Mouse (Mus musculus): ENCODE measurements around the gene Tas2r140. TPM values are rescaled to one million over a fixed set of nuclear protein-coding genes. Genes with fewer than 3 reads are reported as not detected.

Gene Tas2r140
- polyA plus RNA-seq (2012; ENCODE audit: insufficient read depth, low replicate concordance), result not detected in 2 replicates

GRCm38 (mm10) chr6:133055716-133056115 is at the start of gene Tas2r140:
Gene Tas2r140, minus strand, starts transcription at chr6:133055816.
- Histone ChIP-seq H3K4me3 (replicated peaks) (no peak within 1 kb of the TSS), H3K4me1 (no peaks in the 10 kb centered on the region), H3K36me3 (replicated peaks; ENCODE audit: low read length) (no peaks in the 10 kb centered on the region), H3K9me3 (no peaks in the 10 kb centered on the region), H3K27me3 (replicated peaks) (no peaks in the 10 kb centered on the region)
- TF ChIP-seq FLI1 (IDR thresholded peaks at IDR 0.05; ENCODE audit: low read length), result no peak
- TF ChIP-seq GATA1 (IDR thresholded peaks at IDR 0.05; ENCODE audit: borderline replicate concordance, low read length), result no peak

DNA sequence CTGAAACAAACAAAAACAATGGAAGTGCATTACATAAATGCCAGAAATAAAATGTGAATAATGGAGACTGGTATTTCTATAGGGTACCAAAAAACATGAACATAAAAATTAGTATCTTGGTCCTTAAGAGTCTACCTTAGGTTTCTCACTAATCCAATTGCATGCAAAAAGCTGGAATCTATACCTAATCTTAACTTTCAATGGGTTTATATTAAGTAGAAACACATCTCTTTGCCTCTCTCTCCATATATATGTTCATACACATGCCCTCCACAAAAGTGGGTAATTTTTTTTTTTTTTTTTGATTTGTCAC is 48.9 kb upstream of the Tas2r140 start, which contains the start of gene Smim10l1:
TSS of gene Smim10l1 (plus strand) at position 301 of the 313 bp plus-strand sequence.
- Histone ChIP-seq H3K36me3 (replicated peaks; ENCODE audit: low read length) (peaks cover 7% of the 10 kb centered on the region), H3K27me3 (replicated peaks) (no peaks in the 10 kb centered on the region), H3K9me3 (no peaks in the 10 kb centered on the region), H3K4me3 (replicated peaks) (peak within 1 kb of the TSS; percentile 99), H3K4me1 (peaks cover 16% of the 10 kb centered on the region)
- TF ChIP-seq FLI1 (IDR thresholded peaks at IDR 0.05; ENCODE audit: low read length) (no peak), GATA1 (IDR thresholded peaks at IDR 0.05; ENCODE audit: borderline replicate concordance, low read length) (no peak)

DNA sequence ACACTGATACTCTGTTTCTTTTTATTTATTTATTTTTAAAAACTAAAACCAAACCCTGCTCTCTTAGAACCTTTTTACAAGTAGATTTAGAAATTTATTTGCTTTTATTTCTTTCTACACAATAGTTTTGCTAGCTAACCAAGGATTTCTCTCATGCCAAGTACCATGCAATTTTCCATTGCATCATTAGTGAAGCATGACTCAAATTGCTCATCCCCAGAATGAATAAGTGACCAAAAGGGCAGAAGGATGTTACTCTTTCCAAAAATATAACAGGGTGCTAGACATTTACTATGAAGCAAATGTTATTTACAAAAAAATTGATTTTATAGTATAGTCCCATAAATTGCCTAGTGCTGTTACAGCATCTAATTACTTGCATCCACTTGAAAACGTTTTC is 46.8 kb upstream of the Tas2r140 start:
- no peak overlapping the region for H3K4me3 ChIP-seq (replicated peaks)
- H3K27me3 ChIP-seq (replicated peaks), result no peaks in the 10 kb centered on the region
- H3K9me3 ChIP-seq, result no peaks in the 10 kb centered on the region
- peaks cover 16% of the 10 kb centered on the region for H3K4me1 ChIP-seq
- H3K36me3 ChIP-seq (replicated peaks; ENCODE audit: low read length), result no peaks in the 10 kb centered on the region
- TF ChIP-seq GATA1 (IDR thresholded peaks at IDR 0.05; ENCODE audit: borderline replicate concordance, low read length), result no peak
- no peak for TF ChIP-seq FLI1 (IDR thresholded peaks at IDR 0.05; ENCODE audit: low read length)

DNA sequence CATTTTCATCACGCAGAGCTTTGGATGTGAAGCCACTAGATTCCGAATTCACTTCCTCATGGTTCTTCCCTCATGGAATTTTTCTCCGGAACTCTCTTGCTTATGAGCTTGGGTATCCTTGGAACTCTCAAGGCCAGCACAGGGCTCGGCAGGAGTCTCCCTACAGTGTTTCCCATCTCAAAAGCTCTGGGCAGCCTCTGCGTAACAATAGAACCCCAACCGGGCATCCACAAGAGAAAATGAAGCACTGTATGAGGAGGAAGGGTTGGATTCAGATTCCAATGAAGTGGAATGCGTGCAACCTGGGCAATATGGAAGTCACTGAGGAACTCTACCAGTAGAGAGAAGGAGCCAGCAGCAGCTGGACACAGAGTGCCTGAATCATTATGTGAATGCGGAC is 36.6 kb upstream of the Tas2r140 start:
- Histone ChIP-seq H3K4me1 (no peaks in the 10 kb centered on the region), H3K27me3 (replicated peaks) (no peaks in the 10 kb centered on the region), H3K36me3 (replicated peaks; ENCODE audit: low read length) (no peaks in the 10 kb centered on the region), H3K4me3 (replicated peaks) (no peak overlapping the region), H3K9me3 (peaks cover 9% of the 10 kb centered on the region)
- TF ChIP-seq GATA1 (IDR thresholded peaks at IDR 0.05; ENCODE audit: borderline replicate concordance, low read length), result no peak

- TF ChIP-seq GATA1 (IDR thresholded peaks at IDR 0.05; ENCODE audit: borderline replicate concordance, low read length), result no peak
- TF ChIP-seq FLI1 (IDR thresholded peaks at IDR 0.05; ENCODE audit: low read length), result no peak
- Histone ChIP-seq H3K27me3 (replicated peaks) (no peaks in the 10 kb centered on the region), H3K36me3 (replicated peaks; ENCODE audit: low read length) (no peaks in the 10 kb centered on the region), H3K4me1 (no peaks in the 10 kb centered on the region), H3K9me3 (0 out of 2 replicates have a peak, but pooled peaks cover 3% of the 10 kb centered on the region), H3K4me3 (replicated peaks) (no peak within 1 kb of the TSS)
Observed at GRCm38 (mm10) chr6:133037001-133037400, 18.6 kb downstream of the Tas2r140 start, which contains the start of gene Tas2r103. Gene Tas2r103, minus strand, starts transcription at chr6:133037101.

Other genes starting within 250 kb of the Tas2r140 start
- gene Tas2r123, start 208.7 kb downstream of the Tas2r140 start, polyA plus RNA-seq (2012; ENCODE audit: insufficient read depth, low replicate concordance), result not detected in 2 replicates
- gene Tas2r116, start 200.4 kb downstream of the Tas2r140 start, polyA plus RNA-seq (2012; ENCODE audit: insufficient read depth, low replicate concordance), result not detected in 2 replicates
- not detected in 2 replicates for gene Tas2r110, start 187.8 kb downstream of the Tas2r140 start, polyA plus RNA-seq (2012; ENCODE audit: insufficient read depth, low replicate concordance)
- not detected in 2 replicates for gene Tas2r113, start 162.8 kb downstream of the Tas2r140 start, polyA plus RNA-seq (2012; ENCODE audit: insufficient read depth, low replicate concordance)
- not detected in 2 replicates for gene Tas2r125, start 146.2 kb downstream of the Tas2r140 start, polyA plus RNA-seq (2012; ENCODE audit: insufficient read depth, low replicate concordance)
- not detected in 2 replicates for gene Tas2r129, start 104.7 kb downstream of the Tas2r140 start, polyA plus RNA-seq (2012; ENCODE audit: insufficient read depth, low replicate concordance)
- gene Tas2r131, start 97.9 kb downstream of the Tas2r140 start, polyA plus RNA-seq (2012; ENCODE audit: insufficient read depth, low replicate concordance), result 2.3 TPM in 1 of 2 replicates, not detected in the other
- not detected in 2 replicates for gene Tas2r109, start 74.9 kb downstream of the Tas2r140 start, polyA plus RNA-seq (2012; ENCODE audit: insufficient read depth, low replicate concordance)
- not detected in 2 replicates for gene Tas2r103, start 18.7 kb downstream of the Tas2r140 start, polyA plus RNA-seq (2012; ENCODE audit: insufficient read depth, low replicate concordance)
- 30.8 and 61.3 TPM in 2 replicates for gene Smim10l1, start 49.1 kb upstream of the Tas2r140 start, polyA plus RNA-seq (2012; ENCODE audit: insufficient read depth, low replicate concordance)
- gene 5530400C23Rik, start 236.4 kb upstream of the Tas2r140 start, polyA plus RNA-seq (2012; ENCODE audit: insufficient read depth, low replicate concordance), result not detected in 2 replicates

All from megakaryocyte, embryonic 14.5 days (primary cell).